Mouse (Mus musculus) brain, embryonic 14.5 days (tissue): ENCODE results near the gene Atg13.

ENCODE experiments used
- CTCF ChIP-seq: fragments of 200-500 bp; IDR thresholded peaks from 2 replicates; pipeline ENCODE4 v1.5.1; 2012; ENCODE audit warnings: inconsistent platforms, mild to moderate bottlenecking, moderate library complexity, borderline replicate concordance; ENCODE audit not compliant: insufficient read depth, insufficient read length; ENCODE audit errors: extremely low read depth
- POLR2A ChIP-seq: fragments of 200-500 bp; IDR thresholded peaks from 2 replicates; pipeline ENCODE4 v1.6.1; 2012; ENCODE audit warnings: mild to moderate bottlenecking, inconsistent platforms, borderline replicate concordance; ENCODE audit not compliant: poor library complexity, insufficient read depth, insufficient read length, severe bottlenecking; ENCODE audit errors: extremely low read depth

DNA sequence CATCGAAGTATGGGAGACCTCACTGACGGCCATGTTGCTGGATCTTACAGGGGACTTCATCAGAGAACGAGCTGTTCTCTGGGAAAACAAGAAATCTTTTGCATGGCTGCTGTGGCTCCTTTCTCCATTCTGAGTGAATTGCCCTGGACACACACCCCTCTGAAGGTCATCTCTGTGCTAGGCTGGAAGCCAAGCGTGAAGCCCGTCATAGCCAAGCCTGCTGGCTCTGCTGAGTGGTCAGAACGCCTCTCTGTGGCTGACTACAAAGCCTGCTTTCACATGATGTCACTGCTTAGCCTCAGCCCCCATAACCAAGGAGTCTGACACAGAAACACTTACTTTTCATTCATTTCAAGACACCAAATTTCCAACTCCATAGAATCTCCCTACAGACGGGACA, 20.9 kb downstream of the Atg13 start:
- TF ChIP-seq CTCF: no peak
- no peak for TF ChIP-seq POLR2A
